Mouse (Mus musculus): ENCODE measurements at regions not wholly inside any gene's neighbourhood (a gene's known extent, or its start where the extent isn't known, plus 50 kb on each side); places are given as distances from the start of the nearest gene placed in this dataset.

DNA sequence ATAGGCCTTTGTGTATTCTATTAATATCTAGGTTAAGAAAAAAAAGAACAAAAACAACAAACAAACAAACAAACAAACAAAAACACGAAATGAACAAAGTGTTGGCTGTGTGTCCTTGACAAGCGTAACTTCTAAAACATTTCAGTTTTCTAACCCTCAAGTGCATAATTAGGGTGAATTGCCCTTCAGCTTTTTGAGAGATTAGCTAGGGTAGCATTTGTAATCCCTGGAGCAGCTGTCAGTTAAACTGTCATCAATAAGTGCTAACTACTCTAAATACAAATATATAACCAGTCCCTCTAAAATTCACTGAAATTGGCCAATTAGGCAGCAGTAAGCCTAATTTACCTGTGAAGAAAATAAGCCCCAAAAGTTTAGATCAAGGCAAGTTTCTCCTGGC, 467.6 kb downstream of the Gabrg2 start:
- no peak for DNase-seq

DNA sequence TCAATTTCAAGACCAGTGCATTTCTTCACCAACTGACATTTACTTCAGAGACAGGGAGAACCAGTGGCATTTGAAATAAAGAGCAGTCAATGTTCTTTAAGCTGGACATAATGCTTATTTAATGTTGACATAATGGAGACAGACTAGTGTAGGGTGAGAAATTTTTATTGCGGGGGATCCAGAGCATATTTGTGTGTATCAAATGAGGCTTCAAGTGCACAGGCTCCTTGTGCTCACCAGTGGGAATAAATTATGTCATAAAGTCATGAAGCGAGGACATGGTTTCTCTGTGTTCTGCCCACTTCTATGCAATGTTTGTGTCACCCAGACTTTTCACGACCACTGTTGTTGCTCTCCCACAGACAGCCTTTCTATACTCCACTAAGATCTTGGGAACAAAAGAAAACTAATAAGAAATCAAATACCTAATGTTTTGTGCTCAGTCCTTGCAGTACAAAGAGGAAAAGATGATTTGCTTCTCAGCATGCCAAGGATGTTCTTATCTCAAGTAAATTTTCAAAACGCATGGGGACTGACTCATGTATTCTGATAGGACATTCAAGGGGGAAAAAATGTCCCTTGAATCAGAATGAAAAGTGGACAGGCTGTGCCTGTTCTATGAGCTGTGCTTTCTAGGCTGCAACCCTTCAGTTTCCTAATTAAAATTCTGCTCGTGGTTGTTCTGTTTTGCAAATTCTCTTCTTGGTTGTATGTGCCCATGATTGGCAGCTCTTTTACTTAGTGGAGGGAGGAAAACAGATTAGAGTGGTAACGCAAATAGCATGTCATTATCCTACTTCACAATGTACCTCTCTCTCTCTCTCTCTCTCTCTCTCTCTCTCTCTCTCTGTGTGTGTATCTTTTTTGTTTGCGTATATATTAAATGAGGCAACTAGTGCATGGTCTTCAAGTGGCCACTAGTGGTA, 468.4 kb downstream of the Gabrg2 start:
- DNase-seq = no peak

DNA sequence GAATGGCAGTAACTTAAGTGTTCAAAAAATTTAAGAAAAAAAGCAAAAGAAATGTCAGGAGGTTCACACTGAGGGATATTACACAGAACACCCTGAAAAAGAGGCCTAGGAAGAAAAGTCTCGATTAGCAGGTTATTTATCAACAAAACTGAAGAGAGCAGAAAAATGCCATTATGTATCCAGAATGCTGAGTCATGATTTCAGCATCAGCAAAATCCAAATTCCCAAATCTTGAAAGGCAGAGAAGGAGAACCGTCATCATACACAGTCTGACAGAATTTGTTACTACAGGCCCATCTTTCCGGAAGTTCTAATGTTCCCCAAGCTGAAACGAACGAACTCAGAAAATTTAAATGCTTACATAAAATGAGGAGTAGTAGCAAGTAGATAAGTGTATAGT, 475.7 kb downstream of the Gabrg2 start:
- DNase-seq = no peak

- no peak for DNase-seq
Measured at GRCm38 (mm10) chr11:41493277-41493676, 507.4 kb downstream of the Gabrg2 start.

- DNase-seq = no peak
Measured at GRCm38 (mm10) chr11:41491966-41492365, 508.7 kb downstream of the Gabrg2 start.

DNA sequence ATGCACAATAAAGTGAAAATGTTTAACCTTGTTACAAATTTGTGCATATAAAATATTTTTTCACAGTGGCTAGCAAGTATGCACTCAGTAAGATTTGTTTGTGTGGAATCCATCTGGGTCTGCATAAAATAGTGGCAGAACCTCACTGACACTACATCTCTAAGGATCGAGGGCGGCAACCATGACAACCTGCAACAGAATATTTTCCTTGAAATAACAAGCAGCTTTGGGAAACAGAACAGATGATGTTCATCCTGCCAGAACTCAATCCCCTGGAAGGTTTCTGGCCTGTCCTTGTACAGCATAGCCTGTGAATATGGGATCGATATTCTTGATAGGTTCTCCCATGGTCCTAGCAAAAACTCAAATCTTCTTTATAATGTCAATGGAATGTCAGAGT, 509.4 kb downstream of the Gabrg2 start:
- DNase-seq = no peak

DNA sequence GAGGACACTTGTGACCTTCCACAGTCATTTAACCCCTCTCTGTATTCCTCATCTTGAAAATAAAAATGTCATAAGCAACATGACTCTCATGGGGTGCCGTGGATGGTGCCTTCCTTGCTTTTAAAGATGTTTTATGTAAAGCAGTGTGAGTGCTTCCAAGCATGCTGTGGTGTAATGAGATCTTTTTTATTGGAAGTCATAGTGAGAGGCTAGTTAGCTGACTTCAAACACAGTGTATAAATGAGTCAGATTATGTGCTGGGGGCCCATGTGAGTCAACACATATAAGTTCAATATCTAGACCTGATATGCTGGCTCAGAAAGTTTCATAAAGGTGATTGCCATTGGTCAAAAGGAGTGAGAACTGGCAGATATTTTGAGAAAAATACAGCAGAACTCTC, 516.8 kb downstream of the Gabrg2 start:
- DNase-seq = no peak

GRCm38 (mm10) chr11:41470938-41471633, 529.6 kb downstream of the Gabrg2 start:
- DNase-seq = no peak

GRCm38 (mm10) chr11:41467330-41467729, 533.3 kb downstream of the Gabrg2 start:
- DNase-seq = no peak

DNA sequence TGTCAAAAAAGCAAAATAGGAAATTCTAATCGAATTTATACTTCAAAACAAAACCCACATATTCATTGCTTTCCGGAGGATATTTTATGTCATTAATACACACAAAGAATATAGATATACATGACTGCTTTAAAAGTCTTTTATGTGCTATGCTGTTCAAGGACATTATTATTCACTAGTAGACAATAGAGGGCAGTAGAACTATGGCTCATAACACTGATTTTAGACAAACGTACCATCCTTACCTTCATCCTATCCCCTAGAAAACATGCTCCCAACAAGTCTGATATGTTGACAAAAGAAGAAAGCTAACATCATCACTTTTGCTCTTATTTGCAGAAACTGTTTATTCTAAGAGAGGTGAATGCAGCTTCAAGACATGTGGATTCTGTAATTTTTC, 566.8 kb downstream of the Gabrg2 start:
- peak in 1 of 2 experiments; percentile 32 for DNase-seq

- no peak for DNase-seq
Measured at GRCm38 (mm10) chr11:41425592-41425991, 575.1 kb downstream of the Gabrg2 start.
